Mouse (Mus musculus) CD8-positive naive resting alpha-beta T cell, adult 2 months (primary cell): ENCODE measurements at regions not wholly inside any gene's neighbourhood (a gene's known extent, or its start where the extent isn't known, plus 50 kb on each side); places are given as distances from the start of the nearest gene placed in this dataset.

Experiments
- DNase-seq, 2 experiments: peaks; one replicate each; pipeline ENCODE4 v3.0.0; 2022; ENCODE audit warnings: low read depth in 2 of 2, low spot score in 2 of 2

GRCm38 (mm10) chr13:101305695-101306413 is 462.2 kb downstream of the Pik3r1 start:
- no peak for DNase-seq

GRCm38 (mm10) chr13:101305063-101305462 is 463.0 kb downstream of the Pik3r1 start:
- DNase-seq, result no peak

GRCm38 (mm10) chr13:101301361-101301760 is 466.7 kb downstream of the Pik3r1 start:
- DNase-seq, result no peak

- no peak for DNase-seq
These were observed 456.2 kb upstream of the Slc30a5 start for GRCm38 (mm10) chr13:101289407-101289806.

GRCm38 (mm10) chr13:101287131-101287530 is 453.9 kb upstream of the Slc30a5 start:
- DNase-seq, result no peak

GRCm38 (mm10) chr13:101286029-101286917 is 453.0 kb upstream of the Slc30a5 start:
- no peak for DNase-seq

GRCm38 (mm10) chr13:101278127-101278526 is 444.9 kb upstream of the Slc30a5 start:
- no peak for DNase-seq

GRCm38 (mm10) chr13:101276766-101277165 is 443.5 kb upstream of the Slc30a5 start:
- no peak for DNase-seq

- no peak for DNase-seq
These were observed 441.4 kb upstream of the Slc30a5 start for GRCm38 (mm10) chr13:101274470-101275141.

GRCm38 (mm10) chr13:101273321-101273720 is 440.1 kb upstream of the Slc30a5 start:
- no peak for DNase-seq

GRCm38 (mm10) chr13:101253698-101254468 is 420.7 kb upstream of the Slc30a5 start:
- DNase-seq, result no peak

- DNase-seq, result no peak
These were observed 416.1 kb upstream of the Slc30a5 start for GRCm38 (mm10) chr13:101249369-101249768.

- no peak for DNase-seq
These were observed 411.1 kb upstream of the Slc30a5 start for GRCm38 (mm10) chr13:101244326-101244725.

- no peak for DNase-seq
These were observed 405.6 kb upstream of the Slc30a5 start for GRCm38 (mm10) chr13:101238860-101239259.

GRCm38 (mm10) chr13:101237035-101237434 is 403.8 kb upstream of the Slc30a5 start:
- DNase-seq, result no peak

- no peak for DNase-seq
These were observed 402.6 kb upstream of the Slc30a5 start for GRCm38 (mm10) chr13:101235846-101236245.

- no peak for DNase-seq
These were observed 401.9 kb upstream of the Slc30a5 start for GRCm38 (mm10) chr13:101235110-101235509.

- DNase-seq, result no peak
These were observed 401.3 kb upstream of the Slc30a5 start for GRCm38 (mm10) chr13:101234550-101234949.

GRCm38 (mm10) chr13:101233843-101234281 is 400.6 kb upstream of the Slc30a5 start:
- DNase-seq, result no peak

GRCm38 (mm10) chr13:101233181-101233842 is 400.1 kb upstream of the Slc30a5 start:
- no peak for DNase-seq
